Mouse (Mus musculus): ENCODE measurements around the gene Pagr1b.

DNA sequence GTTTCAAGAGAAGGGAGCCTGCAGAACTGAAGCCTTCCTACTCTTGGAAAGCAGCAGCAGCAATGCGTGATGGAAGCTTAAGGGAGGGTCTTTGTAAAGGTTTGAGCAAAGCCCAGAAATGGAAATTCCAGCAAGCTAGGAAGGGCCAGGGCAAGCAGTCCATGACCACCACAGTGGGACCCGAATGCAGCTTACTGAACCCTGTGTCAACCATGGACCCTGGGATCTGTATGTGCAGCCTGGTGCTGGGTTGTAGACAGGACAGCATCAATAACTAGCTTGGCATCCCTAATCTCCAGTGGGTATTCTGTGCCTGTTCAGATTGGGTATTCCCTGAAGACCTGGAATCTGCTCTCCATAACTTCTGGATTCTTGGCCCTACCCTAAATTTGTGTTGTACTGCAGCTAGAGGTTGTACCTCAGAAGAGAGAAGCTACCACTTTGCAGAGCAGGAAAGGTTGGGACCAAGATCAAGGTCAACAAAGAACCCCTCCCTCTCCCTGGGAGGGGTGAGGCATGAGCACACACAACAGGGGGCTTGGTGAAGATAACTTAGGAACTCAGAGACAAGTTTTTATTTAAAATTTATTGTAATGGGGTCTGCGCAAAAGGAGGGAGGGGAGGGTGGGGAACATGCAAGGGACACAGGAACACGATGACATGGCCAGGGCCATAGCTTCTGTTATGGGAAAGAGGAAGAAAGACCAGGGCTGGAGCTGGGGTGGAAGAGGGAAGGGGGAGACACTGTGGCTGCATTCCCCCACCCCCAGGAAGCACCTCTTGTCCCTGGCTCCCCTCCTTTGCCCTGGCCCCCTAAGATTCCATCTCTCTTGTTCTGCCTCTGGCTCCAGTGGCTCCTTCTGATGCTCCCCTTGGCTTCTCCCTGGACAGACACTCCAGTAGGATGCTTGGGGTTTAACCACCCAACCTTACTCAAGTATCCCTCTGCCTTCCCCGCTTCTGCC, 5.6 kb upstream of the Pagr1b start:
- TF ChIP-seq MAFK (IDR thresholded peaks at IDR 0.05; ENCODE audit: insufficient replicate concordance, low read length) (no peak), SIN3A (IDR thresholded peaks at IDR 0.05; ENCODE audit: low read length) (no peak), CTCF (conservative IDR thresholded peaks at IDR 0.05 in 1 of 2, IDR thresholded peaks at IDR 0.05 in 1 of 2; ENCODE audit: low read depth in 2 of 2, low read length in 2 of 2) (no peak)

Measured in CH12.LX (cell line).